Mouse (Mus musculus) layer of hippocampus, adult 2 months (tissue): ENCODE data around the gene Reln. TPM values are rescaled to one million over a fixed set of nuclear protein-coding genes. Genes with fewer than 3 reads are reported as not detected.

Experiments used
- DNase-seq, 2 experiments: peaks; one replicate each; pipeline ENCODE4 v3.0.0; 2022; ENCODE audit warnings: low spot score in 2 of 2
- H3K27ac ChIP-seq: fragments of 200-600 bp; 2 replicates; pipeline ENCODE4 v1.8.1; 2022
- H3K4me3 ChIP-seq: fragments of 200-600 bp; 2 replicates; pipeline ENCODE4 v1.8.1; 2022; ENCODE audit warnings: mild to moderate bottlenecking
- CTCF ChIP-seq: fragments of 200-600 bp; conservative IDR thresholded peaks from 2 replicates; pipeline ENCODE4 v1.8.1; 2022; ENCODE audit warnings: antibody characterized with exemption, mild to moderate bottlenecking, moderate library complexity
- total RNA-seq, 2 experiments: library from RNA; stranded (reverse); gene quantifications; 2 replicates each; pipeline ENCODE4 v1.2.3; 2021

The Reln gene
- total RNA-seq, 2 experiments from 2014 or later: 47.1 to 48.7 TPM

DNA sequence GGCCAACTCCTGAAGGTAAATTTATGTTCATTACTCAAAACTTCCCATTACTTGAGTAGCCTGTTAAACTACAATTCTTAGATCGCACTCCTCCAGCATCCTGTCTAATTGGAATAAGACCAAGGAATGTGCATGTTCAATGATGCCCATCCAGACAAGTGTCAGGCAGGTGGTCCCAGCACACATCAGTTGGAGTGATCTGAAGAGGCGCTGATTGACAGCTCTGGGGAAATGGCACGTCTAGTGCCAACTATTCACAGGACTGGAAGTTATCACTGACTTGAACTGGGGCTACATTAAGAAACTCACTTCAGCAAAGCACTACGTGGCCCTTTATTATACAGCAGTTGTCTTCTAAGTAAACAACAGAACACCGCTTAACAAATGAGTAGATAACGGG is 44.5 kb downstream of the Reln start:
- Histone ChIP-seq H3K27ac (no peak overlapping the region), H3K4me3 (no peak overlapping the region)
- no peak for DNase-seq
- no peak for TF ChIP-seq CTCF

- Histone ChIP-seq H3K27ac (no peak overlapping the region), H3K4me3 (no peak overlapping the region)
- DNase-seq: no peak
- TF ChIP-seq CTCF: no peak
Measured at GRCm38 (mm10) chr5:22295161-22295560, 49.3 kb downstream of the Reln start.

- TF ChIP-seq CTCF: no peak
- no peak overlapping the region for H3K27ac ChIP-seq
- no peak overlapping the region for H3K4me3 ChIP-seq
- DNase-seq: no peak
Measured at GRCm38 (mm10) chr5:22291409-22291808, 53.1 kb downstream of the Reln start.

DNA sequence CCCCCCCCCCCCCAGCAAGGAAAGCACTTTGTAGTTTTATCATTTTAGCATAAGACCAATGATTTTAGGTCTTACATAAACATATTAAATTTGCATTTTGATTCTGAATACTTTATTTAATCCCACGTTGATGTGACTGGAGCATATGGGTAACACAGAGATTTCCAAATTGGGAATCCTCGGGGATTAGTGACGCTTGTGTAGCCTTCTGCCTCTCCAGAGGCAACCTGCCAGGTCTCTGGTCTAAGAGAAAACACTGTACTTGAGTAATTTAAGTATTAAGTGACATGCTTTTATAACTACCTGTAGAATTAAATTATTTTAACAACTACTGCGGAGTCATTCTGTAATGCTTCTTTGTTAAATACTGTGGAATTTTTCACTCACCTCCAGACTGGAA is 59.1 kb downstream of the Reln start:
- Histone ChIP-seq H3K4me3 (no peak overlapping the region), H3K27ac (no peak overlapping the region)
- no peak for DNase-seq
- no peak for TF ChIP-seq CTCF

- DNase-seq: no peak
- no peak for TF ChIP-seq CTCF
- H3K4me3 ChIP-seq: no peak overlapping the region
- no peak overlapping the region for H3K27ac ChIP-seq
Measured at GRCm38 (mm10) chr5:22282141-22282665, 62.3 kb downstream of the Reln start.

DNA sequence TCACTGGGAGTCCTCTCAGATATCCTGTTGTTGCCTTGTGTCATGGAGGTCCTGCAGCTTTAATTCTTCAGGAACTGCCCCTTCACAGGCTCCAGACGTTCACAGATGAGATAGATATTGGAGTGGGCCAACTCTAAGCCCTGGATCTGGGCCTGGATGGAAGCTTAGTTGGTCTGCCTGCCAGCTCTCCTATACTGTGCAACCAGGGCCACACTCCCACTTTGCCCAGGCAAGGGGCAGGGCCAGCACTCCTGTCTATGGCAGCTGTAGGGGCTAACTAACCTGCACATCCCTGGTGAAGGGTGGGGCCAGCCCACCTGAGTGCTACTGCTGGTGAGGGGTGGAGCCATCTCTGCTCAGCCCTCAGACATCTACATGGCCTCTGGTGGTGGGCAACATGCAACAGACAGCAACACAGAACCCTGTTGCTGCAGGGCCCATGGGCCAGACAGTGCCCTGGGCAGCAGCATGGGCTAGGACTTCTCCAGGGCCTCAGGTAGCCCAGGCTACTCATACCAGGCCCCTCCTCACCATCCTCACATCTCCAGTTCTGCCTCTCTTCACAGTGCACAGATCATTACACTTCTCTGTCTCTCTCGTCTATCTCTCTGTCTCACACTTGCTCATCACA is 63.9 kb downstream of the Reln start:
- Histone ChIP-seq H3K27ac (no peak overlapping the region), H3K4me3 (no peak overlapping the region)
- no peak for TF ChIP-seq CTCF
- DNase-seq: no peak

- TF ChIP-seq CTCF: no peak
- Histone ChIP-seq H3K27ac (no peak overlapping the region), H3K4me3 (no peak overlapping the region)
- no peak for DNase-seq
Measured at GRCm38 (mm10) chr5:22279201-22279600, 65.3 kb downstream of the Reln start.

- DNase-seq: no peak
- no peak overlapping the region for H3K27ac ChIP-seq
- no peak for TF ChIP-seq CTCF
Measured at GRCm38 (mm10) chr5:22274134-22274533, 70.4 kb downstream of the Reln start.

GRCm38 (mm10) chr5:22266489-22267301 is 77.8 kb downstream of the Reln start:
- H3K27ac ChIP-seq: no peak overlapping the region
- DNase-seq: no peak
- TF ChIP-seq CTCF: no peak
- no peak overlapping the region for H3K4me3 ChIP-seq

More at GRCm38 (mm10) chr5:22274134-22274533, 70.4 kb downstream of the Reln start:
- no peak overlapping the region for H3K4me3 ChIP-seq

DNA sequence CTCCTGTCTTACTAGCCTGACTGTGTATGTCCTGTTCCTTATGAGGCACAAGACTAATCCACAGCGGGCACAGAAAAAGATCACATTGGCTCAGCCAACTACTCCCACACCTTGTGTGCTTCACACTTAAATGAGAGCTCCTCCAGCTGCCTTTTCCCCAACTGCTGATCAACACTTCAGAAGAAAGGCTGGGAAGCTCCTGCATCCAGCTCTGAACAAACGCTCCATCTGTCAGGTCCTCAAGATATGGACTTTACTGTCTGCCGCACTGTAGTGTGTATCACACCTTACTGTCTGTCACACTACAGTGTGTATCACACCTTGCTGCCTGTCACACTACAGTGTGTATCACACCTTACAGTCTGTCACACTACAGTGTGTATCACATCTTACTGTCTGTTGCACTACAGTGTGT is 82.1 kb downstream of the Reln start:
- Histone ChIP-seq H3K4me3 (no peak overlapping the region), H3K27ac (no peak overlapping the region)
- TF ChIP-seq CTCF: no peak
- DNase-seq: no peak

DNA sequence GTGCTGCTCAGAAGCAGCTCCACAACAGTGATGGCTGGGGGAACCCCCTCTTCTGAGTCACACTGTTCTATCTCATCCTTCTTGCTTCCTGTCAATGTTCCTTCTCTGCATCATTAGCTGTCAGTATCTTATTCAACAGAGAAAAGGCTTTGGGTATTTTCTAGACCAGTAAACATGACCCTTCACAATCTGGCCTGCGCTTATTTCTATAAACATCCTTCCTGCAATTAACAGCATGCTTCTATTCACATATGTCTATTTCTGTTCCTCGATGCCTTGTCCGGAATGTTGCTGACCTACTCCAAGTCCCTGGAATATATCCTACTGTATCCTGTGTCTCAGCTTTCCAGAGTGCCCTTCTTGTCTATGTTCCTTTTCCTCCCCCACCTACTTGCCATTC is 89.2 kb downstream of the Reln start:
- TF ChIP-seq CTCF: no peak
- no peak overlapping the region for H3K4me3 ChIP-seq

DNA sequence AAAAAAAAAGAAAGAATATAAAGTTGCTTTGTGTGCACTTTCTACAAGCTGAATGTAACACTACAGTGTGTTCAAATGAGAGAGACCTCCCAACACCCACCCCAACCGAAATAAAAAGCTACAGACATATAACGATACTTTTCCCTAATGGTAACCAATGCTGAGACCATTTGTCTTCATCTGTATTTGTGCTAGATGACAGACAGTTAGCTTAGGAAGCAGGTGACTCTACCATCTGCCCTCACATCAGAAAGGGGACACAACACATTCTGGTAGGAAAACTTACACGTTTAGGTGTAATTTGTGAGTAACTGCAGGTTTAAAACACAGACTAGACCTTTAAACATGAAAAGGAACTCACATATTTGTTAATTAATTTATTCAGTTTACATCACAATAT is 90.6 kb downstream of the Reln start:
- no peak overlapping the region for H3K27ac ChIP-seq
- no peak overlapping the region for H3K4me3 ChIP-seq
- no peak for TF ChIP-seq CTCF
- no peak for DNase-seq

More for the DNA sequence above, 89.2 kb downstream of the Reln start:
- no peak for DNase-seq
- H3K27ac ChIP-seq: no peak overlapping the region

DNA sequence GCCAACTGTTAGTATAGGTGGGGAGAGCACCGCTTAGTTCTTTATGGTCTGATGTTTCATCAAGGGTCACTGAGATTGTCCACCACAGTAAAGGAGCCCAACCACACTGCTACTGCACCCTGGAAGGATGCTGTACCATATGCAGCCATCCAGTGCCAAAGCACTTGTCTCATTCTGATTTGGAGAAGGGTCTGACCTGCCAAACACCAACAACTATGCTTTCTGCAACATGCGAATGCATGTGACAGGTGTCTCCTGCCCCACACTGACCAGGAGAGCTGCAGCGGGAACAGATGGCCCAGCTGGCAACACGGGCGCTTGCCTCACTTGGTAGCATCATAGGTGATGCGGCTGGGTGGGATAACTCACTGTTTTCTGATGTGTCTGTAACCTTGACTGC is 91.2 kb downstream of the Reln start:
- no peak overlapping the region for H3K27ac ChIP-seq
- TF ChIP-seq CTCF: no peak
- DNase-seq: no peak
- H3K4me3 ChIP-seq: no peak overlapping the region

GRCm38 (mm10) chr5:22247850-22248249 is 96.7 kb downstream of the Reln start:
- no peak for TF ChIP-seq CTCF
- H3K27ac ChIP-seq: no peak overlapping the region
- H3K4me3 ChIP-seq: no peak overlapping the region
- no peak for DNase-seq
